Mouse (Mus musculus) spleen, adult 18-20 months (tissue): ENCODE results near the gene Plin3.

ENCODE experiments used
- DNase-seq, 2 experiments: peaks; one replicate each; pipeline ENCODE4 v3.0.0; 2022; ENCODE audit warnings: mixed read lengths in 2 of 2

Plin3 gene

GRCm38 (mm10) chr17:56233818-56234469, 58.7 kb downstream of the Plin3 start:
- no peak for DNase-seq

GRCm38 (mm10) chr17:56233389-56233788, 59.3 kb downstream of the Plin3 start:
- no peak for DNase-seq

GRCm38 (mm10) chr17:56229943-56230342, 62.7 kb downstream of the Plin3 start:
- DNase-seq: no peak
